Mouse (Mus musculus) stomach, embryonic 14.5 days (tissue): ENCODE measurements around the gene Ascl5. TPM values are rescaled to one million over a fixed set of nuclear protein-coding genes. Genes with fewer than 3 reads are reported as not detected.

Experiments used
- ATAC-seq: fragments of 200-750 bp; cut with Nextera tagmentation; 2 replicates; pipeline ENCODE4 v1.8.0; 2017; ENCODE audit warnings: low read depth, moderate TSS enrichment; ENCODE audit not compliant: insufficient number of reproducible peaks, insufficient read depth, low FRiP score
- H3K27ac ChIP-seq: fragments of 300-500 bp; sonication (generic); 2 replicates; pipeline ENCODE4 v1.5.1; 2014; ENCODE audit warnings: mild to moderate bottlenecking, low read length, moderate library complexity, mixed read lengths
- H3K27me3 ChIP-seq: fragments of 300-500 bp; sonication (generic); 2 replicates; pipeline ENCODE4 v1.6.1; 2014; ENCODE audit warnings: low read length, control low read depth, mixed read lengths; ENCODE audit not compliant: control insufficient read depth, insufficient read depth
- H3K36me3 ChIP-seq: fragments of 300-500 bp; sonication (generic); 2 replicates; pipeline ENCODE4 v1.6.1; 2014; ENCODE audit warnings: mild to moderate bottlenecking, control low read depth, low read length, moderate library complexity, mixed read lengths; ENCODE audit not compliant: control insufficient read depth, insufficient read depth
- H3K4me1 ChIP-seq: fragments of 300-500 bp; sonication (generic); 2 replicates; pipeline ENCODE4 v1.6.1; 2014; ENCODE audit warnings: low read length, control low read depth, mixed read lengths; ENCODE audit not compliant: control insufficient read depth, insufficient read depth
- H3K4me2 ChIP-seq: fragments of 300-500 bp; sonication (generic); replicated peaks from 2 replicates; pipeline ENCODE4 v1.6.1; 2014; ENCODE audit warnings: low read depth, low read length, control low read depth
- H3K4me3 ChIP-seq: fragments of 300-500 bp; sonication (generic); 2 replicates; pipeline ENCODE4 v1.5.1; 2014; ENCODE audit warnings: low read depth, low read length, control low read depth
- H3K9ac ChIP-seq: fragments of 300-500 bp; sonication (generic); replicated peaks from 2 replicates; pipeline ENCODE4 v1.6.1; 2014; ENCODE audit warnings: low read depth, mild to moderate bottlenecking, control low read depth, low read length, moderate library complexity, mixed read lengths
- H3K9me3 ChIP-seq: fragments of 300-500 bp; sonication (generic); 2 replicates; pipeline ENCODE4 v1.6.1; 2016; ENCODE audit warnings: low read depth, low read length, control low read depth; ENCODE audit not compliant: control insufficient read depth
- WGBS: fragments of 180-500 bp; shearing (Covaris S2); extraction: QIAGEN DNeasy Blood & Tissue Kit; methylation state at CpG from one replicate; pipeline ENCODE4 v1.1.7; 2014; 5-methylcytosine and 5-hydroxymethylcytosine counted together
- polyA plus RNA-seq: library from polyadenylated mRNA; unstranded; fragments of >200 nt; fragmentation: Nextera tagmentation; extraction: Ambion mirVana; gene quantifications from 2 replicates; pipeline ENCODE4 v1.2.1, GENCODE M21; 2014

Gene Ascl5
- polyA plus RNA-seq, 1 experiment from 2014 or later, result 0.97 TPM

- ATAC-seq, result no peak
- Histone ChIP-seq H3K4me2 (no peak overlapping the region), H3K4me3 (no peak overlapping the region), H3K27ac (no peak overlapping the region), H3K9ac (no peak overlapping the region), H3K9me3 (no peaks in the 10 kb centered on the region), H3K27me3 (no peaks in the 10 kb centered on the region), H3K36me3 (no peaks in the 10 kb centered on the region), H3K4me1 (peaks cover 4% of the 10 kb centered on the region; the same call in 1 of the 2 replicates)
- WGBS, result 62% methylated on average over 2 of the region's 2 CpGs
These were observed 35.7 kb upstream of the Ascl5 start for GRCm38 (mm10) chr1:136014796-136015502.

GRCm38 (mm10) chr1:136017307-136017706 is 33.3 kb upstream of the Ascl5 start:
- H3K4me2 ChIP-seq, result peak overlapping the region; percentile 89
- peaks cover 4% of the 10 kb centered on the region; the same call in 1 of the 2 replicates for H3K4me1 ChIP-seq
- 80% methylated on average over 2 of the region's 2 CpGs for WGBS
- peak; percentile 35; the same call in 1 of the 2 replicates for ATAC-seq
- H3K27ac ChIP-seq, result no peak overlapping the region
- H3K36me3 ChIP-seq, result peaks cover 16% of the 10 kb centered on the region; the same call in 1 of the 2 replicates
- H3K9ac ChIP-seq, result 0 out of 2 replicates have a peak overlapping the region, but pooled peaks have one; percentile 10
- H3K27me3 ChIP-seq, result no peaks in the 10 kb centered on the region
- peak overlapping the region; percentile 85; the same call in 1 of the 2 replicates for H3K4me3 ChIP-seq
- no peaks in the 10 kb centered on the region for H3K9me3 ChIP-seq

GRCm38 (mm10) chr1:136017907-136018313 is 32.7 kb upstream of the Ascl5 start:
- peaks cover 4% of the 10 kb centered on the region; the same call in 1 of the 2 replicates for H3K4me1 ChIP-seq
- peaks cover 22% of the 10 kb centered on the region; the same call in 1 of the 2 replicates for H3K36me3 ChIP-seq
- ATAC-seq, result peak; percentile 98
- H3K9me3 ChIP-seq, result no peaks in the 10 kb centered on the region
- H3K27ac ChIP-seq, result peak overlapping the region; percentile 64; the same call in 1 of the 2 replicates
- H3K4me3 ChIP-seq, result peak overlapping the region; percentile 85
- H3K9ac ChIP-seq, result peak overlapping the region; percentile 81
- peak overlapping the region; percentile 89 for H3K4me2 ChIP-seq
- H3K27me3 ChIP-seq, result no peaks in the 10 kb centered on the region
- WGBS, result 0% methylated on average over 22 of the region's 22 CpGs

GRCm38 (mm10) chr1:136018390-136019189 is 32.0 kb upstream of the Ascl5 start:
- peak overlapping the region; percentile 64; the same call in 1 of the 2 replicates for H3K27ac ChIP-seq
- H3K36me3 ChIP-seq, result peaks cover 25% of the 10 kb centered on the region; the same call in 1 of the 2 replicates
- peak overlapping the region; percentile 89 for H3K4me2 ChIP-seq
- peaks cover 4% of the 10 kb centered on the region; the same call in 1 of the 2 replicates for H3K4me1 ChIP-seq
- no peaks in the 10 kb centered on the region for H3K27me3 ChIP-seq
- no peaks in the 10 kb centered on the region for H3K9me3 ChIP-seq
- peak overlapping the region; percentile 81 for H3K9ac ChIP-seq
- peak overlapping the region; percentile 85 for H3K4me3 ChIP-seq
- peak; percentile 49; the same call in 1 of the 2 replicates for ATAC-seq
- WGBS, result 2% methylated on average over 24 of the region's 24 CpGs

GRCm38 (mm10) chr1:136030201-136030600 is 20.4 kb upstream of the Ascl5 start:
- no peak overlapping the region for H3K4me2 ChIP-seq
- WGBS, result 50% methylated on average over 7 of the region's 7 CpGs
- no peak overlapping the region for H3K4me3 ChIP-seq
- no peaks in the 10 kb centered on the region for H3K9me3 ChIP-seq
- peaks cover 87% of the 10 kb centered on the region for H3K36me3 ChIP-seq
- H3K9ac ChIP-seq, result no peak overlapping the region
- no peaks in the 10 kb centered on the region for H3K4me1 ChIP-seq
- ATAC-seq, result no peak
- H3K27ac ChIP-seq, result no peak overlapping the region
- no peaks in the 10 kb centered on the region for H3K27me3 ChIP-seq

GRCm38 (mm10) chr1:136031697-136032096 is 18.9 kb upstream of the Ascl5 start:
- no peak overlapping the region for H3K9ac ChIP-seq
- H3K27ac ChIP-seq, result no peak overlapping the region
- 77% methylated on average over 6 of the region's 8 CpGs for WGBS
- no peaks in the 10 kb centered on the region for H3K9me3 ChIP-seq
- H3K36me3 ChIP-seq, result peaks cover 74% of the 10 kb centered on the region
- no peak for ATAC-seq
- no peaks in the 10 kb centered on the region for H3K27me3 ChIP-seq
- no peaks in the 10 kb centered on the region for H3K4me1 ChIP-seq
- H3K4me2 ChIP-seq, result no peak overlapping the region
- H3K4me3 ChIP-seq, result no peak overlapping the region

- Histone ChIP-seq H3K4me3 (no peak overlapping the region), H3K4me2 (no peak overlapping the region), H3K9ac (no peak overlapping the region), H3K27me3 (no peaks in the 10 kb centered on the region), H3K4me1 (no peaks in the 10 kb centered on the region), H3K27ac (no peak overlapping the region), H3K36me3 (peaks cover 62% of the 10 kb centered on the region), H3K9me3 (no peaks in the 10 kb centered on the region)
- no peak for ATAC-seq
- WGBS, result 58% methylated on average over 7 of the region's 7 CpGs
These were observed 17.6 kb upstream of the Ascl5 start for GRCm38 (mm10) chr1:136032961-136033360.

GRCm38 (mm10) chr1:136038746-136039538 is 11.7 kb upstream of the Ascl5 start:
- Histone ChIP-seq H3K9ac (no peak overlapping the region), H3K4me1 (peaks cover 16% of the 10 kb centered on the region), H3K36me3 (peaks cover 12% of the 10 kb centered on the region), H3K4me3 (no peak overlapping the region), H3K4me2 (no peak overlapping the region), H3K9me3 (no peaks in the 10 kb centered on the region), H3K27me3 (no peaks in the 10 kb centered on the region), H3K27ac (no peak overlapping the region)
- ATAC-seq, result no peak
- 71% methylated on average over 5 of the region's 5 CpGs for WGBS
